36 mouse cellular contexts compared by ENCODE assay signal in genomic region chr17:4365811-4366210, GRCm38 (mm10).
"Had no signal": no experiment of that assay in that cellular context is flagged by ENCODE, and none has a peak within 500 bp of the region (broad histone marks: within the 10 kb centered on the region; RNA-seq: fewer than 3 reads in every experiment).

No protein-coding gene starts in this region.

- H3K36me3 ChIP-seq: heart, embryonic 10.5 days; heart, embryonic 12.5 days; heart, embryonic 13.5 days; heart, embryonic 15.5 days; hindbrain, embryonic 10.5 days; hindbrain, embryonic 12.5 days; hindbrain, embryonic 13.5 days; hindbrain, embryonic 15.5 days; intestine, embryonic 15.5 days; kidney, embryonic 15.5 days had no signal

- H3K27ac ChIP-seq: heart, adult 2 months; heart, embryonic 10.5 days; heart, embryonic 13.5 days; heart, embryonic 15.5 days; hindbrain, embryonic 10.5 days; hindbrain, embryonic 12.5 days; hindbrain, embryonic 13.5 days; hindbrain, embryonic 14.5 days; hindbrain, embryonic 15.5 days; hindbrain, postnatal 0 days; intestine, embryonic 15.5 days; kidney, embryonic 15.5 days; kidney, postnatal 0 days; layer of hippocampus, adult 2 months had no signal

- H3K9me3 ChIP-seq: heart, embryonic 10.5 days; heart, embryonic 12.5 days; heart, embryonic 13.5 days; heart, embryonic 15.5 days; hindbrain, embryonic 10.5 days; hindbrain, embryonic 12.5 days; hindbrain, embryonic 13.5 days; hindbrain, embryonic 15.5 days; intestine, embryonic 15.5 days; kidney, embryonic 15.5 days had no signal

- H3K9ac ChIP-seq: heart, embryonic 12.5 days; heart, embryonic 13.5 days; heart, embryonic 15.5 days; hindbrain, embryonic 12.5 days; hindbrain, embryonic 13.5 days; hindbrain, embryonic 14.5 days; hindbrain, embryonic 15.5 days; intestine, embryonic 15.5 days; kidney, embryonic 15.5 days had no signal

- H3K4me3 ChIP-seq: heart, adult 2 months; heart, embryonic 10.5 days; heart, embryonic 12.5 days; heart, embryonic 13.5 days; heart, embryonic 15.5 days; hindbrain, embryonic 10.5 days; hindbrain, embryonic 12.5 days; hindbrain, embryonic 13.5 days; hindbrain, embryonic 15.5 days; intestine, embryonic 15.5 days; kidney, embryonic 15.5 days; layer of hippocampus, adult 2 months had no signal

- H3K4me1 ChIP-seq: heart, embryonic 10.5 days; heart, embryonic 12.5 days; heart, embryonic 13.5 days; heart, embryonic 15.5 days; hindbrain, embryonic 10.5 days; hindbrain, embryonic 12.5 days; hindbrain, embryonic 13.5 days; hindbrain, embryonic 15.5 days; intestine, embryonic 15.5 days; kidney, embryonic 15.5 days had no signal

- H3K4me2 ChIP-seq: heart, embryonic 11.5 days; heart, embryonic 12.5 days; heart, embryonic 13.5 days; heart, embryonic 15.5 days; hindbrain, embryonic 12.5 days; hindbrain, embryonic 13.5 days; hindbrain, embryonic 14.5 days; hindbrain, embryonic 15.5 days; intestine, embryonic 15.5 days; kidney, embryonic 15.5 days had no signal

- ATAC-seq: hindbrain, embryonic 16.5 days; hindbrain, postnatal 0 days; inflammation-experienced regulatory T-cells, adult 6 months; intestine, embryonic 15.5 days; intestine, embryonic 16.5 days; intestine, postnatal 0 days had no signal

- DNase-seq: heart, adult 18-20 months; heart, adult 2 months; heart, postnatal 10 days; heart, postnatal 14 days; heart, postnatal 36 days; heart, postnatal 4 days; kidney, adult 11 months; kidney, adult 18-20 months; kidney, adult 2 months; kidney, adult 8-10 months; kidney, adult 9 months; kidney, postnatal 10 days; kidney, postnatal 14 days; kidney, postnatal 25 days; kidney, postnatal 36 days; kidney, postnatal 4 days; layer of hippocampus, adult 9-11 months had no signal

- H3K27me3 ChIP-seq: heart, embryonic 12.5 days; heart, embryonic 13.5 days; heart, embryonic 15.5 days; hindbrain, embryonic 12.5 days; hindbrain, embryonic 13.5 days; hindbrain, embryonic 15.5 days; intestine, embryonic 15.5 days; kidney, embryonic 15.5 days had no signal
